In the genomic region with DNA sequence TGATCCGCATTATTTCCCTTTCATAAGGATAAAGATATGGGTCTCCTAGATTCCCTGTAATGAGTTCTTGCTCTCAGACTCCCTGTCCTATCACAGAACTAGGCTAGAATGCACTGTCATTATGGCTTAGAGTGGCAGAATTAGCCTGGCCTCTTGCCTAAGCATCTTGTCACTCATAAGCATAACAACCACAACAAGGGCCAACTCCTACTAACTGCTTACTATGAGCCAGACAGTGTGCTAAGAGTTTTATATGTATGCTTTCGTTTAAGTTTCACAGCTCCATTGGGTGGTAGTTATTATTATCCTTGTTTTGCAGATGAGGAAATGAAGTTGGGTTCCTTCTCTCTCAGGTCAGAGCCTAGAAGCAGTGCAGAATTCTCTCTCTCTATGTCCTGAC, we compare ENCODE assay signal across 18 mouse cellular contexts. TPM values are rescaled to one million over a fixed set of nuclear protein-coding genes. Genes with fewer than 3 reads are reported as not detected.
DNase-seq lines count a peak whose midpoint lies in the region; ATAC-seq and TF ChIP-seq lines count a peak whose summit lies in the region.
"Had no signal": no experiment of that assay in that cellular context is flagged by ENCODE, and none has a peak within 500 bp of the region (broad histone marks: within the 10 kb centered on the region; RNA-seq: fewer than 3 reads in every experiment).

No protein-coding gene starts in this region.

- H3K4me3 ChIP-seq in forebrain, embryonic 15.5 days = no peak overlapping the region
- no peak overlapping the region for H3K4me3 ChIP-seq in forebrain, embryonic 11.5 days (ENCODE audit: low read depth, low read length)
- H3K4me3 ChIP-seq in liver, adult 2 months (ENCODE audit: insufficient read depth, low read depth, low read length) = no peak overlapping the region
- no peak overlapping the region for H3K4me3 ChIP-seq in liver, postnatal 0 days (ENCODE audit: low read depth, low read length)
- H3K4me3 ChIP-seq: embryonic facial prominence, embryonic 15.5 days; gastrocnemius, adult 2 months; heart, embryonic 10.5 days; hindbrain, embryonic 10.5 days; midbrain, embryonic 15.5 days had no signal

- no peaks in the 10 kb centered on the region for H3K36me3 ChIP-seq in forebrain, embryonic 15.5 days
- no peaks in the 10 kb centered on the region for H3K36me3 ChIP-seq in forebrain, embryonic 11.5 days (ENCODE audit: control insufficient read depth, insufficient read depth, low read length)
- H3K36me3 ChIP-seq in liver, adult 2 months (ENCODE audit: control insufficient read depth, insufficient read depth, low read length) = no peaks in the 10 kb centered on the region
- H3K36me3 ChIP-seq in liver, postnatal 0 days (replicated peaks; ENCODE audit: insufficient read depth, low read length) = no peaks in the 10 kb centered on the region
- H3K36me3 ChIP-seq: embryonic facial prominence, embryonic 15.5 days; heart, embryonic 10.5 days; hindbrain, embryonic 10.5 days; midbrain, embryonic 15.5 days had no signal

- DNase-seq in forebrain, embryonic 11.5 days (ENCODE audit: low spot score) = no peak
- DNase-seq in liver, adult 2 months (ENCODE audit: extremely low read depth, low read depth, low spot score) = peak; percentile 9
- no peak for DNase-seq in liver, postnatal 0 days
- DNase-seq in retina, embryonic 14.5 days (ENCODE audit: low spot score) = no peak
- DNase-seq in cerebellum, adult 9-11 months = no peak
- DNase-seq: adrenal gland, adult 8-10 months; B cell, adult 2 months; gastrocnemius, adult 2 months; kidney, postnatal 10 days; liver; lung, postnatal 14 days had no signal

- H3K9me3 ChIP-seq in forebrain, embryonic 15.5 days = no peaks in the 10 kb centered on the region
- no peaks in the 10 kb centered on the region for H3K9me3 ChIP-seq in forebrain, embryonic 11.5 days (ENCODE audit: control insufficient read depth, low read length)
- H3K9me3 ChIP-seq in liver, postnatal 0 days (ENCODE audit: low read length) = no peaks in the 10 kb centered on the region
- H3K9me3 ChIP-seq: embryonic facial prominence, embryonic 15.5 days; heart, embryonic 10.5 days; hindbrain, embryonic 10.5 days; midbrain, embryonic 15.5 days had no signal

- H3K27me3 ChIP-seq in forebrain, embryonic 15.5 days = no peaks in the 10 kb centered on the region
- H3K27me3 ChIP-seq in forebrain, embryonic 11.5 days (ENCODE audit: control insufficient read depth, insufficient read depth, low read length) = no peaks in the 10 kb centered on the region
- H3K27me3 ChIP-seq in liver, adult 2 months (ENCODE audit: control insufficient read depth, insufficient read depth, low read length) = no peaks in the 10 kb centered on the region
- no peaks in the 10 kb centered on the region for H3K27me3 ChIP-seq in liver, postnatal 0 days (ENCODE audit: insufficient read depth, low read length)
- H3K27me3 ChIP-seq: embryonic facial prominence, embryonic 15.5 days; midbrain, embryonic 15.5 days had no signal

- H3K79me2 ChIP-seq in liver, adult 2 months (ENCODE audit: control insufficient read depth, insufficient read depth, low read length) = no peaks in the 10 kb centered on the region

- no peak for TF ChIP-seq POLR2A in liver, adult 2 months (IDR thresholded peaks at IDR 0.05; ENCODE audit: extremely low read depth, insufficient read depth, low read length)

- no peak overlapping the region for H3K4me2 ChIP-seq in forebrain, embryonic 15.5 days (replicated peaks)
- H3K4me2 ChIP-seq in forebrain, embryonic 11.5 days (ENCODE audit: low read depth, low read length, severe bottlenecking) = no peak overlapping the region
- H3K4me2 ChIP-seq in liver, postnatal 0 days (ENCODE audit: low read depth, low read length) = no peak overlapping the region
- H3K4me2 ChIP-seq: embryonic facial prominence, embryonic 15.5 days; midbrain, embryonic 15.5 days had no signal

- TF ChIP-seq CTCF in liver, adult 2 months (IDR thresholded peaks at IDR 0.05; ENCODE audit: low read depth, low read length) = no peak
- no peak for TF ChIP-seq CTCF in liver, postnatal 0 days (IDR thresholded peaks at IDR 0.05; ENCODE audit: low read depth)

- no peak overlapping the region for H3K27ac ChIP-seq in forebrain, embryonic 15.5 days (replicated peaks)
- no peak overlapping the region for H3K27ac ChIP-seq in forebrain, embryonic 11.5 days (ENCODE audit: low read depth, low read length)
- no peak overlapping the region for H3K27ac ChIP-seq in liver, adult 2 months (replicated peaks; ENCODE audit: insufficient read depth, low read depth, low read length)
- H3K27ac ChIP-seq in liver, postnatal 0 days (ENCODE audit: low read depth) = no peak overlapping the region
- H3K27ac ChIP-seq: embryonic facial prominence, embryonic 15.5 days; gastrocnemius, adult 2 months; heart, embryonic 10.5 days; hindbrain, embryonic 10.5 days; midbrain, embryonic 15.5 days had no signal

- WGBS in forebrain, embryonic 15.5 days = 74% methylated on average over 2 of the region's 2 CpGs
- 89% methylated on average over 2 of the region's 2 CpGs for WGBS in forebrain, embryonic 11.5 days
- WGBS in liver, adult 2 months = 89% methylated on average over 2 of the region's 2 CpGs
- 76% methylated on average over 2 of the region's 2 CpGs for WGBS in liver, postnatal 0 days (ENCODE audit: insufficient replicate concordance)

- H3K9ac ChIP-seq in forebrain, embryonic 15.5 days (replicated peaks) = no peak overlapping the region
- H3K9ac ChIP-seq in forebrain, embryonic 11.5 days (ENCODE audit: low read length) = no peak overlapping the region
- no peak overlapping the region for H3K9ac ChIP-seq in liver, adult 2 months (ENCODE audit: low read depth, low read length)
- H3K9ac ChIP-seq in liver, postnatal 0 days (replicated peaks) = no peak overlapping the region
- H3K9ac ChIP-seq: embryonic facial prominence, embryonic 15.5 days; midbrain, embryonic 15.5 days had no signal

- no peaks in the 10 kb centered on the region for H3K4me1 ChIP-seq in forebrain, embryonic 15.5 days
- no peaks in the 10 kb centered on the region for H3K4me1 ChIP-seq in forebrain, embryonic 11.5 days (replicated peaks; ENCODE audit: control insufficient read depth, insufficient read depth, low read length)
- no peaks in the 10 kb centered on the region for H3K4me1 ChIP-seq in liver, adult 2 months (ENCODE audit: control insufficient read depth, insufficient read depth, low read length)
- no peaks in the 10 kb centered on the region for H3K4me1 ChIP-seq in liver, postnatal 0 days (ENCODE audit: insufficient read depth)
- H3K4me1 ChIP-seq: embryonic facial prominence, embryonic 15.5 days; heart, embryonic 10.5 days; hindbrain, embryonic 10.5 days; midbrain, embryonic 15.5 days had no signal

- ATAC-seq in forebrain, embryonic 15.5 days (replicated peaks) = peak; percentile 82
- no peak for ATAC-seq in forebrain, embryonic 11.5 days (replicated peaks; ENCODE audit: low FRiP score)
- no peak for ATAC-seq in liver, postnatal 0 days
- peak; percentile 77 for ATAC-seq in common myeloid progenitor, adult 5-6 weeks (replicated peaks; ENCODE audit: low read depth, poor library complexity, severe bottlenecking)
- ATAC-seq in monocyte, adult 5-6 weeks (replicated peaks; ENCODE audit: insufficient number of reproducible peaks, low FRiP score, low TSS enrichment, poor library complexity, severe bottlenecking) = 0 out of 2 replicates have a peak, but pooled peaks have one; percentile 35
- ATAC-seq: midbrain, embryonic 15.5 days had no signal

- TF ChIP-seq EP300 in liver, postnatal 0 days (IDR thresholded peaks at IDR 0.05; ENCODE audit: low read depth) = no peak

RNA-seq across cellular contexts. Expression of gene Acvr2a, which starts 46.1 kb away (rescaled TPM):
- 41.7 and 44.7 TPM in 2 replicates for polyA plus RNA-seq in forebrain, embryonic 15.5 days (2015; fragmentation: Nextera tagmentation; extraction: Ambion mirVana)
- polyA plus RNA-seq in forebrain, embryonic 11.5 days (2014; fragmentation: Nextera tagmentation; extraction: Ambion mirVana) = 35.9 and 36.7 TPM in 2 replicates
- 11.4 and 13.1 TPM in 2 replicates for total RNA-seq in liver, adult 2 months (2014; rRNA removed)
- 3.2 and 3.4 TPM in 2 replicates for polyA plus RNA-seq in liver, adult 2 months (2012; rRNA removed)
- 3.7 and 3.9 TPM in 2 replicates for polyA plus RNA-seq in liver, postnatal 0 days (2015; fragmentation: Nextera tagmentation; extraction: Ambion mirVana)
- total RNA-seq in common myeloid progenitor, adult 5-6 weeks (2017) = 2.5 and 4.8 TPM in 2 replicates
- total RNA-seq in monocyte, adult 5-6 weeks (2017) = 7.4 to 8.9 TPM (median 8.6 TPM) in 3 replicates

Comparison
In these comparisons a context has a peak if more than half of its experiments do, and no peak if none do; other contexts are left out.
1. ATAC-seq: peak in forebrain, embryonic 15.5 days (single experiment), common myeloid progenitor, adult 5-6 weeks (single experiment) and monocyte, adult 5-6 weeks (single experiment); none in forebrain, embryonic 11.5 days (single experiment) and liver, postnatal 0 days (single experiment).